Mouse (Mus musculus) MEL (cell line): Measurements from ENCODE around the gene Atxn7l1.

ENCODE experiments used
- CHD2 ChIP-seq: IDR thresholded peaks from 2 replicates; pipeline ENCODE4 v1.6.1; 2011; ENCODE audit warnings: low read length, improper control_type of control experiment
- CTCF ChIP-seq, 3 experiments: IDR thresholded peaks in 2 of 3; conservative IDR thresholded peaks in 1 of 3; 2 replicates each; pipeline ENCODE4 v1.5.1; 2011 to 2012; ENCODE audit warnings: low read length in 3 of 3, low read depth in 2 of 3, mild to moderate bottlenecking in 2 of 3, improper control_type of control experiment in 1 of 3, inconsistent platforms in 1 of 3, mixed read lengths in 1 of 3, moderate library complexity in 1 of 3; ENCODE audit not compliant: control insufficient read depth in 1 of 3, insufficient read depth in 1 of 3, poor library complexity in 1 of 3, severe bottlenecking in 1 of 3
- ELF1 ChIP-seq: IDR thresholded peaks from 2 replicates; pipeline ENCODE4 v1.6.1; 2014; ENCODE audit warnings: low read depth, mild to moderate bottlenecking, inconsistent platforms, low read length, improper control_type of control experiment, moderate library complexity
- GATA1 ChIP-seq: IDR thresholded peaks from 2 replicates; pipeline ENCODE4 v1.6.1; 2011; ENCODE audit warnings: low read depth, low read length, improper control_type of control experiment
- POLR2A ChIP-seq, 2 experiments: IDR thresholded peaks; 2 replicates each; pipeline ENCODE4 v1.6.1; 2011 to 2012; ENCODE audit warnings: low read length in 2 of 2, mild to moderate bottlenecking in 2 of 2, control low read depth in 1 of 2, improper control_type of control experiment in 1 of 2, low read depth in 1 of 2, moderate library complexity in 1 of 2; ENCODE audit not compliant: control insufficient read depth in 1 of 2, insufficient read depth in 1 of 2, poor library complexity in 1 of 2

DNA sequence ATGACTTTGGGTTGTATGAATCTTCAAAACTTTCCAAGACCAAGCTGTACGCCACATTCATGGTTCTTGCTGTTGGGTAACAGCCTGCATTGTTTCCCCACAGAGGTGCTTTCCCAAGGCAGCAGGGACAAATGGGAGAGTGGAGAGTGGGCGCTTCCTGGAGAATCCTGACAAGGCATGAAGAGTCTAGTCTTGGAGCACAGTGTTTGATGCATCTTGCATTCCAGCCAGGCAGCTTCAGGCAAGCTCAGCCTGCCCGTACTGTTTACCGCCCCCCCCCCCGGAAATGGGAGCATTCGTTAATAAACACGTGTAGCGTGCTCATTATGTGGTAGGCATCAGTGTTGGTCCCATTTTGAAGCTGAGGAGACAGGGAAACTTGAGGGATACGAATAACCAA is 25.4 kb downstream of the Atxn7l1 start:
- no peak for TF ChIP-seq ELF1
- TF ChIP-seq CTCF (IDR thresholded peaks at IDR 0.05 in 2 of 3, conservative IDR thresholded peaks at IDR 0.05 in 1 of 3; ENCODE audit: control insufficient read depth in 1 of 3, insufficient read depth in 1 of 3, low read depth in 2 of 3, low read length in 3 of 3, poor library complexity in 1 of 3, severe bottlenecking in 1 of 3): no peak
- no peak for TF ChIP-seq GATA1
- no peak for TF ChIP-seq POLR2A (IDR thresholded peaks at IDR 0.05; ENCODE audit: control insufficient read depth in 1 of 2, insufficient read depth in 1 of 2, low read depth in 1 of 2, low read length in 2 of 2, poor library complexity in 1 of 2)
- TF ChIP-seq CHD2: no peak
